In genomic region chr15:78257326-78258050, GRCm38 (mm10) we compare ENCODE assay signal across 8 mouse cellular contexts. TPM values are rescaled to one million over a fixed set of nuclear protein-coding genes. Genes with fewer than 3 reads are reported as not detected.
DNase-seq lines count a peak whose midpoint lies in the region; ATAC-seq and TF ChIP-seq lines count a peak whose summit lies in the region.

No protein-coding gene starts in this region.

- no peak overlapping the region for H3K4me2 ChIP-seq in kidney, embryonic 16.5 days (replicated peaks; ENCODE audit: low read depth, low read length)
- H3K4me2 ChIP-seq in midbrain, embryonic 14.5 days (ENCODE audit: low read length) = no peak overlapping the region

- WGBS in kidney, embryonic 16.5 days = 42% methylated on average over 7 of the region's 7 CpGs
- 11% methylated on average over 7 of the region's 7 CpGs for WGBS in bone marrow, adult 2 months
- WGBS in midbrain, embryonic 14.5 days = 39% methylated on average over 7 of the region's 7 CpGs

- TF ChIP-seq CTCF in bone marrow, adult 2 months (IDR thresholded peaks at IDR 0.05; ENCODE audit: control insufficient read depth, insufficient read depth, low read length) = peak; percentile 81

- H3K4me3 ChIP-seq in kidney, embryonic 16.5 days (ENCODE audit: low read length) = no peak overlapping the region
- no peak overlapping the region for H3K4me3 ChIP-seq in bone marrow, adult 2 months (replicated peaks; ENCODE audit: control insufficient read depth, low read depth, low read length)
- no peak overlapping the region for H3K4me3 ChIP-seq in midbrain, embryonic 14.5 days (replicated peaks; ENCODE audit: low read depth, low read length)

- peak; percentile 61 for DNase-seq in kidney, adult 18-20 months
- DNase-seq in left cerebral cortex, postnatal 4 days = peak; percentile 72
- peak; percentile 81 for DNase-seq in midbrain, embryonic 14.5 days
- DNase-seq in splenic B cell, adult 2 months (ENCODE audit: low read depth, low spot score) = peak; percentile 84

- intact Hi-C loops in left cerebral cortex, postnatal 4 days (cut with DNase I) = loop anchor here (5.0 kb wide), 2 partner anchors 65 to 165 kb away; no protein-coding TSS in a partner anchor

- ATAC-seq in kidney, embryonic 16.5 days (ENCODE audit: low FRiP score, low TSS enrichment) = no peak
- peak; percentile 59; the same call in 1 of the 2 replicates for ATAC-seq in erythroblast, adult 5-6 weeks (replicated peaks; ENCODE audit: low FRiP score, poor library complexity, severe bottlenecking)
- ATAC-seq in hematopoietic stem cell, adult 5-6 weeks (replicated peaks in 1 of 2; ENCODE audit: insufficient read depth in 1 of 2, low FRiP score in 2 of 2, low TSS enrichment in 1 of 2, low read depth in 1 of 2, poor library complexity in 2 of 2, severe bottlenecking in 2 of 2) = peak; percentile 71 to 80; a peak in 3 of 4 replicates
- no peak for ATAC-seq in midbrain, embryonic 14.5 days (ENCODE audit: low FRiP score, low TSS enrichment)

- no peaks in the 10 kb centered on the region for H3K4me1 ChIP-seq in kidney, embryonic 16.5 days (ENCODE audit: insufficient read depth, low read length)
- peaks cover 2% of the 10 kb centered on the region; the same call in 1 of the 2 replicates for H3K4me1 ChIP-seq in bone marrow, adult 2 months (ENCODE audit: control insufficient read depth, insufficient read depth, low read length)
- no peaks in the 10 kb centered on the region for H3K4me1 ChIP-seq in midbrain, embryonic 14.5 days (ENCODE audit: control insufficient read depth, insufficient read depth, low read length)

- H3K9me3 ChIP-seq in kidney, embryonic 16.5 days (ENCODE audit: low read length) = no peaks in the 10 kb centered on the region
- no peaks in the 10 kb centered on the region for H3K9me3 ChIP-seq in midbrain, embryonic 14.5 days (ENCODE audit: control insufficient read depth, low read length)

- no peaks in the 10 kb centered on the region for H3K36me3 ChIP-seq in kidney, embryonic 16.5 days (ENCODE audit: insufficient read depth, low read length)
- no peaks in the 10 kb centered on the region for H3K36me3 ChIP-seq in midbrain, embryonic 14.5 days (ENCODE audit: control insufficient read depth, insufficient read depth, low read length)
- peaks cover 29% of the 10 kb centered on the region for H3K36me3 ChIP-seq in splenic B cell, adult 2 months (ENCODE audit: control insufficient read depth, insufficient read depth, low read length, poor library complexity, severe bottlenecking)

- no peak overlapping the region for H3K27ac ChIP-seq in kidney, embryonic 16.5 days (ENCODE audit: low read length)
- peak overlapping the region; percentile 92 for H3K27ac ChIP-seq in bone marrow, adult 2 months (ENCODE audit: control insufficient read depth, insufficient read depth, low read depth, low read length, poor library complexity)
- H3K27ac ChIP-seq in midbrain, embryonic 14.5 days (replicated peaks; ENCODE audit: low read depth, low read length) = no peak overlapping the region

- H3K27me3 ChIP-seq in kidney, embryonic 16.5 days (ENCODE audit: insufficient read depth, low read length) = peaks cover 5% of the 10 kb centered on the region; the same call in 1 of the 2 replicates
- H3K27me3 ChIP-seq in midbrain, embryonic 14.5 days (ENCODE audit: control insufficient read depth, insufficient read depth, low read length) = no peaks in the 10 kb centered on the region
- H3K27me3 ChIP-seq in splenic B cell, adult 2 months (ENCODE audit: control insufficient read depth, insufficient read depth, low read length, poor library complexity, severe bottlenecking) = no peaks in the 10 kb centered on the region

- no peak overlapping the region for H3K9ac ChIP-seq in kidney, embryonic 16.5 days (replicated peaks; ENCODE audit: low read length)
- H3K9ac ChIP-seq in midbrain, embryonic 14.5 days (replicated peaks; ENCODE audit: low read length) = no peak overlapping the region

- TF ChIP-seq POLR2A in bone marrow, adult 2 months (IDR thresholded peaks at IDR 0.05; ENCODE audit: borderline replicate concordance, control insufficient read depth, low read depth, low read length) = no peak

RNA-seq across cellular contexts. Expression of gene Ncf4, which starts 12.9 kb away (rescaled TPM):
- 1.8 and 3.1 TPM in 2 replicates for polyA plus RNA-seq in kidney, embryonic 16.5 days (2015; fragmentation: Nextera tagmentation; extraction: Ambion mirVana)
- 131 and 294 TPM in 2 replicates for polyA plus RNA-seq in bone marrow, adult 2 months (2011; ENCODE audit: insufficient read depth, insufficient read length, low replicate concordance, missing spikeins)
- total RNA-seq in erythroblast, adult 5-6 weeks (2015; ENCODE audit: low replicate concordance) = 95.7 and 115 TPM in 2 replicates
- 33.8 and 63.7 TPM in 2 replicates for total RNA-seq in erythroblast, adult 5-6 weeks (2017; ENCODE audit: low replicate concordance)
- total RNA-seq in hematopoietic stem cell, adult 5-6 weeks (2017) = 55.9 and 70.4 TPM in 2 replicates
- 1 to 10 TPM in 1 of 2 experiments, under 1 TPM in 1; 0.81 to 1.5 TPM for total RNA-seq in left cerebral cortex, postnatal 4 days (2021)
- 0.47 and 0.96 TPM in 2 replicates for polyA plus RNA-seq in midbrain, embryonic 14.5 days (2014; fragmentation: Nextera tagmentation; extraction: Ambion mirVana)

RNA-seq across cellular contexts. Expression of gene Csf2rb2, which starts 48.0 kb away (rescaled TPM):
- 0.12 and 0.19 TPM in 2 replicates for polyA plus RNA-seq in kidney, embryonic 16.5 days (2015; fragmentation: Nextera tagmentation; extraction: Ambion mirVana)
- 1.6 and 5.3 TPM in 2 replicates for polyA plus RNA-seq in bone marrow, adult 2 months (2011; ENCODE audit: insufficient read depth, insufficient read length, low replicate concordance, missing spikeins)
- 6.5 and 6.9 TPM in 2 replicates for total RNA-seq in erythroblast, adult 5-6 weeks (2015; ENCODE audit: low replicate concordance)
- total RNA-seq in erythroblast, adult 5-6 weeks (2017; ENCODE audit: low replicate concordance) = 0.98 and 1.4 TPM in 2 replicates
- total RNA-seq in hematopoietic stem cell, adult 5-6 weeks (2017) = 1.7 and 3.3 TPM in 2 replicates
- under 1 TPM; 0.46 TPM for total RNA-seq in left cerebral cortex, postnatal 4 days (2021)
- polyA plus RNA-seq in midbrain, embryonic 14.5 days (2014; fragmentation: Nextera tagmentation; extraction: Ambion mirVana) = 0.47 TPM in 1 of 2 replicates, not detected in the other

RNA-seq across cellular contexts. Expression of gene Pvalb, which starts 51.3 kb away (rescaled TPM):
- polyA plus RNA-seq in kidney, embryonic 16.5 days (2015; fragmentation: Nextera tagmentation; extraction: Ambion mirVana) = 0.44 TPM in 1 of 2 replicates, not detected in the other
- 2.0 and 11.3 TPM in 2 replicates for polyA plus RNA-seq in bone marrow, adult 2 months (2011; ENCODE audit: insufficient read depth, insufficient read length, low replicate concordance, missing spikeins)
- not detected in 2 replicates for total RNA-seq in erythroblast, adult 5-6 weeks (2015; ENCODE audit: low replicate concordance)
- total RNA-seq in erythroblast, adult 5-6 weeks (2017; ENCODE audit: low replicate concordance) = not detected in 2 replicates
- total RNA-seq in hematopoietic stem cell, adult 5-6 weeks (2017) = not detected in 2 replicates
- total RNA-seq in left cerebral cortex, postnatal 4 days (2021) = under 1 TPM; 0.40 to 0.89 TPM
- polyA plus RNA-seq in midbrain, embryonic 14.5 days (2014; fragmentation: Nextera tagmentation; extraction: Ambion mirVana) = 7.2 and 9.6 TPM in 2 replicates

Comparison
In these comparisons a context has a peak if more than half of its experiments do, and no peak if none do; other contexts are left out.
1. ATAC-seq: peak in erythroblast, adult 5-6 weeks (single experiment) and hematopoietic stem cell, adult 5-6 weeks (2 of 2); none in kidney, embryonic 16.5 days (single experiment) and midbrain, embryonic 14.5 days (single experiment).
2. RNA of gene Ncf4, which starts 12.9 kb away (total RNA-seq): 33.8 to 115 TPM in erythroblast, adult 5-6 weeks and 55.9 to 70.4 TPM in hematopoietic stem cell, adult 5-6 weeks; 0.81 to 1.5 TPM in left cerebral cortex, postnatal 4 days; every median in the first group is over 10 times any median in the second.
3. Peak in every context shown above with its lines, with median percentiles within 50 percentile points of each other: DNase-seq.